Mouse (Mus musculus) heart, embryonic 12.5 days (tissue): ENCODE measurements around the gene Crygn. TPM values are rescaled to one million over a fixed set of nuclear protein-coding genes. Genes with fewer than 3 reads are reported as not detected.

Experiments
- ATAC-seq: fragments of 200-750 bp; cut with Nextera tagmentation; 2 replicates; pipeline ENCODE4 v1.8.0; 2017; ENCODE audit warnings: moderate TSS enrichment, moderate library complexity; ENCODE audit not compliant: insufficient number of reproducible peaks, low FRiP score
- H3K27ac ChIP-seq: fragments of 300-500 bp; sonication (generic); 2 replicates; pipeline ENCODE4 v1.5.1; 2016; ENCODE audit warnings: mild to moderate bottlenecking, moderate library complexity; ENCODE audit not compliant: poor library complexity, severe bottlenecking
- H3K27me3 ChIP-seq: fragments of 300-500 bp; sonication (generic); replicated peaks from 2 replicates; pipeline ENCODE4 v1.6.1; 2016; ENCODE audit warnings: mild to moderate bottlenecking, moderate library complexity
- H3K36me3 ChIP-seq: fragments of 300-500 bp; sonication (generic); 2 replicates; pipeline ENCODE4 v1.6.1; 2016; ENCODE audit warnings: mild to moderate bottlenecking, moderate library complexity
- H3K4me1 ChIP-seq: fragments of 300-500 bp; sonication (generic); replicated peaks from 2 replicates; pipeline ENCODE4 v1.6.1; 2016; ENCODE audit warnings: mild to moderate bottlenecking
- H3K4me2 ChIP-seq: fragments of 300-500 bp; sonication (generic); 2 replicates; pipeline ENCODE4 v1.6.1; 2016; ENCODE audit warnings: mild to moderate bottlenecking, moderate library complexity
- H3K4me3 ChIP-seq: fragments of 300-500 bp; sonication (generic); 2 replicates; pipeline ENCODE4 v1.5.1; 2016; ENCODE audit warnings: mild to moderate bottlenecking
- H3K9ac ChIP-seq: fragments of 300-500 bp; sonication (generic); 2 replicates; pipeline ENCODE4 v1.6.1; 2016; ENCODE audit warnings: mild to moderate bottlenecking, moderate library complexity
- H3K9me3 ChIP-seq: fragments of 300-500 bp; sonication (generic); replicated peaks from 2 replicates; pipeline ENCODE4 v1.6.1; 2016; ENCODE audit warnings: mild to moderate bottlenecking, moderate library complexity
- WGBS: fragments of 180-500 bp; shearing (Covaris S2); methylation state at CpG from one replicate; pipeline ENCODE4 v1.1.7; 2016; 5-methylcytosine and 5-hydroxymethylcytosine counted together
- polyA plus RNA-seq: library from polyadenylated mRNA; unstranded; fragments of >200 nt; fragmentation: Nextera tagmentation; extraction: Ambion mirVana; gene quantifications from 2 replicates; pipeline ENCODE4 v1.2.1, GENCODE M21; 2016

Gene Crygn
- polyA plus RNA-seq, 1 experiment from 2014 or later = 2.7 TPM

DNA sequence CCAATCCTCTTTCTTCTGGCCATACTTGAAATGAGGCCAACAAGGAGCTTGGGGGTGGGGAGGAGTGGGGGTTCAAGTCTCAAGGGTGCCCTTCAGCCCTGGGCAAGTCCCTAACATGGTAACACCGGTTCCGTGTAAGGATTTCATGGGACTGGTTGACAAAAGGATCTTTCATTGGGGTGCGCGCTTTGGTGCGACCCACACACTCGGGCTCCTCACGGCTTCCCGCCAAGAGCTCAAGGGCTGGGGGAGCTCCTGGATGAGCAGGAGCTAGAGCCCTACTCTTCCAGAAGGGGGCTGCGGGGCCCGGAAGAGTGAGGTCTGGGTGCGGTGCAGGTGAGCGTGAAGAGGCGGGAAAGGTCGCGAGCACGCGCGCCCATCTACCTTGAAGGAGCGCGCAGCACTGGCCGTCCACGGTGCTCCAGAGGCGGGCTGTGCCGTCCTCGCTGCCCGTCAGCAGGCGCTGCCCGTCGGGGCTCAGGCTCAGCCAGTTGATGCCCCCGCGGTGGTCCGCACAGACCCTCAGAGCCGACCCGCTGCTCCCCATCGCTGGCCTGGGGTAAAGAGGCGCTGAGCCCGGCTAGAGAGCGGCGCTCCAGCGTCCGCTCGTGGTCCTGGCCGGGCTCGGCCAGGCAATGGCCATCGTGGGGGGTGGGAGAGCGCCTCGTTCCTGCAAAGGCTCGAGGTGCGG lies 27.9 kb downstream of the Crygn start:
- peak overlapping the region; percentile 91 for H3K4me2 ChIP-seq
- under 1% methylated on average over 45 of the region's 49 CpGs for WGBS
- no peaks in the 10 kb centered on the region for H3K36me3 ChIP-seq
- no peak; the same call in 1 of the 2 replicates for ATAC-seq
- H3K4me3 ChIP-seq = peak overlapping the region; percentile 55
- H3K9ac ChIP-seq = peak overlapping the region; percentile 74
- H3K9me3 ChIP-seq = no peaks in the 10 kb centered on the region
- peaks cover 17% of the 10 kb centered on the region for H3K27me3 ChIP-seq
- H3K27ac ChIP-seq = no peak overlapping the region
- H3K4me1 ChIP-seq = peaks cover 58% of the 10 kb centered on the region

DNA sequence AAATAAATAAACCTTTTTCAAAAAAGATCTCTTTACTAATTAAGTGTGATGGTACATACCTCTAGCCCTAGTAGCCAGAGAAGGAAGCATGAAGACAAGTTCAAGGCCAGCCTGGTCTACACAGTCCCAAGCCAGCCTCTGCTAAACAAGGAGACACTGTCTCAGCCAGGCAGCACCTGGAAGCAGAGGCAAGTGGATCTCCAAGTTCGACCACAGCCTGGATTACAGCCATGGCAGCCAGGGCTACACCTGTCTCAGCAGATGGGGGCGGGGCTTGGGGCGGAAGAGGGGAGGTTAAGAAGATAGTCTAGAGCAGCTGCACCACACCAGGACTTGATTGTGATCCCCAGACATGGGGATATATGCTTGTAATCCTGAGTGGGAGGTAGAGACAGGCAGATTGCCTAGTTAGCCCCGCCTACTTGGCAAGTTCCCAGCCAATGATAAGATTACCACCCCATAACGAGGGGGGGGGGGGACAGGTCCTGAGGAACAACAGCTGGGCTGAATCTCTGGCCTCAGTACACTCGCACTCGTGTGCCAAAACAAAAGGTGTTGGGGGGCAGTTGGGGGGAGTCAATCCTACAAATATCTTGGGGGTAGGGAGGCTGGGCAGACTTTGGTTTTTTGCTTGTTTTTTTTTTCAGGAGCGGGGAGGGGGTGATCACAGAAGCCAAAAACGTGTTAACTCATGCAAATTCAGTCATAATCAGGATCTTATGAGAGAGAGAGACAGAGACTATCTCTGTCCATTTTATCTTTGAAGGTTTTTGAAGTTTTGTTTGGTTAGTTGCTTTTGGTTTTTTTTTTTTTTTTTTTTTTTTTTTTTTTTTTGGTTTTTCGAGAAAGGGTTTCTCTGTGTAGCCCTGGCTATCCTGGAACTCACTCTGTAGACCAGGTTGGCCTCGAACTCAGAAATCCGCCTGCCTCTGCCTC lies 30.6 kb downstream of the Crygn start:
- no peaks in the 10 kb centered on the region for H3K9me3 ChIP-seq
- no peak overlapping the region for H3K4me3 ChIP-seq
- H3K36me3 ChIP-seq = no peaks in the 10 kb centered on the region
- peaks cover 55% of the 10 kb centered on the region for H3K4me1 ChIP-seq
- WGBS = 48% methylated on average over 12 of the region's 12 CpGs
- no peak for ATAC-seq
- H3K9ac ChIP-seq = no peak overlapping the region
- no peak overlapping the region for H3K4me2 ChIP-seq
- H3K27me3 ChIP-seq = peaks cover 17% of the 10 kb centered on the region
- no peak overlapping the region for H3K27ac ChIP-seq

DNA sequence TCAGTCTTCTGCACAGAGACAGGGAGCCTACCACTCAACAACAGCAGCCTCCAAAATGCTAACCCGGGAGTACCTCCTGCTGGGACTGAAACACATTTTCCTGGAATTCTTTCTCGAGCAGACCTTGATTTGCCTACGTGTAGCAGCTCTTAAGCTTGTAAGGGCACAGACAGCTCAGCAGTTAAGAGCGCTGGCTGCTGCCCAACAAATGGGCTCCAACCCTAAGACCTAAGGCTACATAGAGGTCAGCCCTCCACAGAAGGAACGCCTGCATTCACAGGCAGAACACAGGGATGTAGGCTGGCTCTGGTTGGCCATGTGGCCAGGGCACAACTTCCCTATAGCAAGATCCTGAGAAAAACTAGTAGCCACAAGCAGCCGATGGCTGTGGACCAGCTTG lies 31.9 kb downstream of the Crygn start:
- Histone ChIP-seq H3K27ac (peak overlapping the region; percentile 52; the same call in 1 of the 2 replicates), H3K9ac (no peak overlapping the region), H3K9me3 (no peaks in the 10 kb centered on the region), H3K36me3 (no peaks in the 10 kb centered on the region), H3K4me1 (peaks cover 43% of the 10 kb centered on the region), H3K4me2 (no peak overlapping the region), H3K4me3 (no peak overlapping the region), H3K27me3 (peaks cover 11% of the 10 kb centered on the region)
- no peak for ATAC-seq
- WGBS = 45% methylated on average over 6 of the region's 6 CpGs

DNA sequence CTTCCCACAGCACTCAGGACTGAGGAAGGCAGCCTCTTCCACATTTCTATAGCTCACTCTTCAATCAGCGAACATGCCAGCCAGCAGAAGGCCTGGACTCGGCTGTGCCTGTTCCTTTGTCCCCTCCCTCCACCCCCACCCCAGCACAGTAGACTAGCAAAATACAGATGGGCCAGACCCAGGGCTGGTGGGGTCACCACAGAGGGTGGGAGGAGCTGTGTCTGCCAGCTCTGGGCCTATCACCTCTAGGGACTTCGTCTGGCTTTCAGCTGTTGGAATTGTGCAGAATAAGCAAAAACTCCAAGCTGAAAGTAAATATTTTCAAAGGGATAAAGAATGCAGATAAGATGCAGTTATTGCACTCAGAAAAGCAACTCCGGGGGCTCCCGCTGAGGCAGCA lies 33.0 kb downstream of the Crygn start:
- Histone ChIP-seq H3K4me2 (no peak overlapping the region), H3K9me3 (no peaks in the 10 kb centered on the region), H3K9ac (peak overlapping the region; percentile 31; the same call in 1 of the 2 replicates), H3K4me3 (no peak overlapping the region), H3K4me1 (peaks cover 32% of the 10 kb centered on the region), H3K36me3 (no peaks in the 10 kb centered on the region), H3K27me3 (peaks cover 6% of the 10 kb centered on the region), H3K27ac (peak overlapping the region; percentile 52)
- whole genome bisulfite sequencing = 24% methylated on average over 5 of the region's 5 CpGs
- peak; percentile 73 for ATAC-seq

DNA sequence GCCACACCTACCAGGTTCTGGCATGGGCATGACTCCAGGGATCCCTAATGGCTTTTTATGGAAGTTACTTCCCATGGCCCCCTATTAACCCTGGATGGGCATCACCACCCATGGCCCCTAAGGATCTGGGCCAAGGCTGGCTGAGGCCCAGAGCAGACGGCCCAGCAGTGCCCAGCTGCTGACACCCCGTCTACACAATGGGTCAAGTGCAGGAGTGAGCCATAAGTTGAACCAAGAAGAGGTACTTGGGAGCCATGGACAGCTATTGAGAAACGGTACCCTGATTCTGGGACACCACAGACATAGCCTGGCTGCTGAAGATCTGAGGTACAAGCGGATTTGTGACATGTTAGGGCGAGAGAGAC lies 33.6 kb downstream of the Crygn start:
- ATAC-seq = no peak
- H3K9ac ChIP-seq = peak overlapping the region; percentile 31; the same call in 1 of the 2 replicates
- H3K4me2 ChIP-seq = no peak overlapping the region
- no peaks in the 10 kb centered on the region for H3K36me3 ChIP-seq
- H3K9me3 ChIP-seq = no peaks in the 10 kb centered on the region
- 76% methylated on average over 5 of the region's 5 CpGs for WGBS
- peak overlapping the region; percentile 52 for H3K27ac ChIP-seq
- H3K4me3 ChIP-seq = no peak overlapping the region
- peaks cover 30% of the 10 kb centered on the region for H3K4me1 ChIP-seq
- H3K27me3 ChIP-seq = peaks cover under 1% of the 10 kb centered on the region

DNA sequence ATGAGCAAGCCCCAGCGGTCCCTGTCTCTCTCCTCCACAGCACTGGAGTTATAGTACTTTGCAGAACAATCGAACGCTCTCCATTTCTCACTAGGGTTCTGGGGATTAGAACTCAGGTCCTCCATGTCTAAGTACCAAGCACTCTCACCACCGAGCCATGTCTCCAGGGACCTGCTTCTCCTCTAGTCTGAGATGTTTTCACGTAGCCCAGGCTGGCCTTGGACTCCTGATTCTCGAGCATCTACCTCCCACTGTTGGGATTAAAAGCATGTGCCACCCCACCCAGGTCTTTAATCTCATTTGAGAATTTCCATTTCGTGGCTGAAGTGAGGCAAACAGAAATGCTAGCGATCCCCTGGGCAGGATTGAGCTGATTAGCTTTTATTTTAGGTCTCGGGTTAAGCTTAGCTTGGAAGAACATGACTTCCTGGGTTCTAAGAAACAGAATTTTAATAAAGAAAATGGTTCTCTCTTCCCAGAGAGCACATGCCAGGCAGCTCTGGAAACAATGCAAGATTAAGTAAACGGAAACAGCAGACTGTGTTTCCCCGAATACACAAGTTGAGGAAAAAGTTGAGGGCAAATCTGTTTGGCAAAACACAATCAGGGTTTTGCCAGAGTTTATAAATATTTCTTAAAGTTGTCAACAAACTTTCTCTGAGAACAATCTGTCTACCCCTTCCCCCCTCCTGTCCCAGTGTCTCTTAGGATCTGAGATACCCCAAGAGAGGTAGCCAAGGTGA lies 34.1 kb downstream of the Crygn start:
- no peak overlapping the region for H3K9ac ChIP-seq
- no peaks in the 10 kb centered on the region for H3K9me3 ChIP-seq
- H3K4me2 ChIP-seq = no peak overlapping the region
- no peaks in the 10 kb centered on the region for H3K27me3 ChIP-seq
- H3K4me3 ChIP-seq = no peak overlapping the region
- 0 out of 2 replicates have a peak overlapping the region, but pooled peaks have one; percentile 52 for H3K27ac ChIP-seq
- WGBS = 70% methylated on average over 11 of the region's 11 CpGs
- no peak for ATAC-seq
- peaks cover 30% of the 10 kb centered on the region for H3K4me1 ChIP-seq
- H3K36me3 ChIP-seq = no peaks in the 10 kb centered on the region

DNA sequence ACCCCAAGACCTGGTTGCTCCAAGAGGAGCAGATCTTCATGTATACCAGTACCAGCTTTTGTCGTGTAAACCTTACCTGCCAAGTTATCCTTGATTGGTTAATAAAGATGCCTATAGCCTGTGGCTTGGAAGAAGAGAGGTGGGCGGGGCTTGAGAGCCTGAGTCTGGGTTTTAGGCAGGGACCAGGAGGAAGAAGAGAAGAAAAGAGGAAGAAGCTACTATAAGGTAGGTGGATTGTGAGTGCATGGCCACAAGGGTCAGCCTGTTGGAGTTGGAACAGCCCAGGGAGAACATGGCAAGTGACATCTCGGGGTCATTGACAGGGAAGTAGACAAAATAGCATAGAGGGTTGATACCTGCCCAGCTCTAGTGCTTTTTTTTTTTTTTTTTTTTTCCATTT lies 38.0 kb downstream of the Crygn start:
- no peak overlapping the region for H3K4me3 ChIP-seq
- 83% methylated on average over 3 of the region's 3 CpGs for WGBS
- 0 out of 2 replicates have a peak, but pooled peaks cover 4% of the 10 kb centered on the region for H3K36me3 ChIP-seq
- H3K4me1 ChIP-seq = peaks cover 9% of the 10 kb centered on the region
- H3K27me3 ChIP-seq = no peaks in the 10 kb centered on the region
- no peak for ATAC-seq
- no peak overlapping the region for H3K9ac ChIP-seq
- H3K4me2 ChIP-seq = no peak overlapping the region
- no peak overlapping the region for H3K27ac ChIP-seq
- no peaks in the 10 kb centered on the region for H3K9me3 ChIP-seq

DNA sequence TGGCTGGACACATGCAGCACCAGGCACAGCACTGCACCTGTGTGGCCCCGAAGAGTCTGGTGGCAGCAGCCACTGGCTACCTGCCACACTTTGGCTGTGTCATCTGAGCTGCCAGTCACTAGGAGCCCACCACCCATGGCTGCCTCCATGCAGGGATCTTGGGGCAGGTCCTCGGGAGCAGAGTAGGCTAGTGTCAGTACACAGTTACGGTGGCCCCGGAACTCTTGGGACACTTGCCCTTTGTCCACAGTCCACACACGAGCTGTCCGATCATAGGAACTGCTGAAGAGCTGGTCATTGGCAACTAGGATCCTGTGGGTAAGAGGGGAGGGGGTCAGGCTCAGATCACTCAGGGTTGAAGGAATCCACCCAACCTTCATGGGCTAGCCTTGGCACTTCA lies 39.7 kb downstream of the Crygn start:
- no peak overlapping the region for H3K4me3 ChIP-seq
- no peak overlapping the region for H3K27ac ChIP-seq
- H3K4me2 ChIP-seq = no peak overlapping the region
- 92% methylated on average over 6 of the region's 6 CpGs for WGBS
- H3K9me3 ChIP-seq = no peaks in the 10 kb centered on the region
- no peaks in the 10 kb centered on the region for H3K4me1 ChIP-seq
- no peaks in the 10 kb centered on the region for H3K27me3 ChIP-seq
- no peak overlapping the region for H3K9ac ChIP-seq
- H3K36me3 ChIP-seq = 0 out of 2 replicates have a peak, but pooled peaks cover 4% of the 10 kb centered on the region
- ATAC-seq = no peak

DNA sequence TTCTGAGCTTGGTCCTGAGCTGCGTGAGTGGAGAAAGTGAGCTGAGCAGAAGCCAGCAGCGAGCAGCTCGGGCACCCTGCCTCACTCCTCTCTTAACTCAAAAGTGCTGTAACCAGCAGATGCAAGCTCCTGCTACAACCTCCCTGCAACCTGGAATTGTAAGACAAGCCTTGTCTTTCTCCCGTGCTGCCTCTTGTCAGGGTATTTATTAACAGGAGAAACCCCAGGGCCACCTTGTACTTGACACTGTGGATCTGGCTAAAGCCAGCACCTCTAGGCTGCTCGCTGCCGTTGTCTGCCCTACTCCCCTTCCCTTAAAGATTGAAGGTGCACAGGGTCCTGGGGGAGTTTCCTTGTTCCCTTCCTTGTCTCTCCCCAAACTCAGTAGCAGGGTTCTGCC lies 43.8 kb downstream of the Crygn start:
- peaks cover 42% of the 10 kb centered on the region for H3K36me3 ChIP-seq
- no peaks in the 10 kb centered on the region for H3K4me1 ChIP-seq
- H3K27ac ChIP-seq = no peak overlapping the region
- no peak overlapping the region for H3K4me2 ChIP-seq
- no peaks in the 10 kb centered on the region for H3K27me3 ChIP-seq
- no peak overlapping the region for H3K9ac ChIP-seq
- no peak overlapping the region for H3K4me3 ChIP-seq
- no peak for ATAC-seq
- 72% methylated on average over 6 of the region's 6 CpGs for WGBS
- 0 out of 2 replicates have a peak, but pooled peaks cover 7% of the 10 kb centered on the region for H3K9me3 ChIP-seq

DNA sequence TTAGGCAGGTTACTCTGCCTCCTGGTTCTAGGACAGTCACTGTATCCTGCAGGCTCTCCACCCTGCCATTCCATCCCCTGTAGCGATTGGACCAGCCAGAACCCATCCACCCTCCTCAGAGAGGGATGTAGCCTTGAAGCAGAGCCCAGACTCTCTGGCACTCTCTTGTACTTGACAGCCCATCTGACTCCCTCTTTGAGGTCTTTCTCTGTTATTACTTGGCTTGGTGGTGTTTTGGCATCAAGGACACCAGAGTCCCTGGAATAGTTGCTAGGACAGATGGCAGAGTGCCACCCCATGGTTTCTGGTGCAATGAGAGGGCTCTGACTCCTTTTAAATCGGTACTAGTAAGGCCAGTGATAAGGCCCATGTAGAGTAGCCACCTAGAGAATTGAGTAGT lies 44.6 kb downstream of the Crygn start:
- no peak for ATAC-seq

DNA sequence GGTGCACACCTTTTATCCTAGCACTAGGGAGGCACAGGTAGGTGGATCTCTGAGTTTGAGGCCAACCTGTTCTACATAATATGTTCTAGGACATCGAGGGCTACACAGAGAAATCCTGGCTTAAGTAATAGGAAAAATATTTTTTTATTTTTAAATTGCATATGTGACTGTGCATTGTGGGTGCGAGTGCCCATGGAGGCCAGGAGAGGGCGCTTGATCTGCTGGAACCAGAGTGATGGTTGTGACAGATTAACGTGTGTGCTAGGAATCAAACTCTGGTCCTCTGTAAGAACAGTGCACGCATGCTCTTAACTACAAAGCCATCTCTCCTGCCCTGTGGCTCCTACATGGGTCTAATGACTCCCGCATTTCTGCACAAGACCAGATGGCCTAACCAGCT lies 46.2 kb downstream of the Crygn start:
- Histone ChIP-seq H3K27me3 (no peaks in the 10 kb centered on the region), H3K4me3 (no peak overlapping the region), H3K9me3 (0 out of 2 replicates have a peak, but pooled peaks cover 7% of the 10 kb centered on the region), H3K4me2 (no peak overlapping the region), H3K4me1 (no peaks in the 10 kb centered on the region), H3K27ac (no peak overlapping the region), H3K9ac (no peak overlapping the region), H3K36me3 (peaks cover 62% of the 10 kb centered on the region)
- ATAC-seq = no peak
- WGBS = 94% methylated on average over 6 of the region's 6 CpGs

More for the DNA sequence above, 44.6 kb downstream of the Crygn start:
- Histone ChIP-seq H3K4me3 (no peak overlapping the region), H3K4me1 (no peaks in the 10 kb centered on the region), H3K9me3 (0 out of 2 replicates have a peak, but pooled peaks cover 7% of the 10 kb centered on the region), H3K36me3 (peaks cover 50% of the 10 kb centered on the region), H3K27ac (no peak overlapping the region), H3K9ac (no peak overlapping the region), H3K27me3 (no peaks in the 10 kb centered on the region), H3K4me2 (no peak overlapping the region)
- WGBS = 59% methylated on average over 2 of the region's 2 CpGs
